Mouse (Mus musculus) inflammation-experienced regulatory T-cells (primary cell): ENCODE measurements around the gene Retnla. TPM values are rescaled to one million over a fixed set of nuclear protein-coding genes. Genes with fewer than 3 reads are reported as not detected.

ENCODE experiments used
- polyA plus RNA-seq, 2 experiments: library from polyadenylated mRNA; unstranded; fragments of 100-300 nt; shearing (Covaris generic); gene quantifications; one replicate each; pipeline ENCODE4 v1.2.1; 2017

The Retnla gene
- not detected for polyA plus RNA-seq

GRCm38 (mm10) chr16:48842266-48842665 is at the start of gene Retnla:
Retnla (plus strand) TSS chr16:48842551.

GRCm38 (mm10) chr16:48816695-48817094 is 25.7 kb upstream of the Retnla start, which contains the start of gene Retnlb:
Retnlb (plus strand) TSS chr16:48816856.

GRCm38 (mm10) chr16:48872321-48872720 is 30.0 kb downstream of the Retnla start, which contains the start of gene Retnlg:
Retnlg (plus strand) TSS chr16:48872621.

Other genes with a start within 250 kb of the Retnla start
- 100 to 1,000 TPM; 115 to 117 TPM for gene Trat1, start 70.5 kb upstream of the Retnla start, polyA plus RNA-seq
- gene Retnlb, start 25.7 kb upstream of the Retnla start, polyA plus RNA-seq: not detected
- 1 to 10 TPM in 1 of 2 experiments, not detected in 1; 3.1 TPM for gene Retnlg, start 30.1 kb downstream of the Retnla start, polyA plus RNA-seq
- 1 to 10 TPM; 6.1 to 6.7 TPM for gene Dzip3, start 151.6 kb downstream of the Retnla start, polyA plus RNA-seq
- 1 to 10 TPM; 1.3 to 2.7 TPM for gene Cip2a, start 151.6 kb downstream of the Retnla start, polyA plus RNA-seq
- gene Myh15, start 214.9 kb downstream of the Retnla start, polyA plus RNA-seq: under 1 TPM in 1 of 2 experiments, not detected in 1; 0.37 TPM